Comparison of ENCODE assay signal across 7 mouse cellular contexts in the genomic region with DNA sequence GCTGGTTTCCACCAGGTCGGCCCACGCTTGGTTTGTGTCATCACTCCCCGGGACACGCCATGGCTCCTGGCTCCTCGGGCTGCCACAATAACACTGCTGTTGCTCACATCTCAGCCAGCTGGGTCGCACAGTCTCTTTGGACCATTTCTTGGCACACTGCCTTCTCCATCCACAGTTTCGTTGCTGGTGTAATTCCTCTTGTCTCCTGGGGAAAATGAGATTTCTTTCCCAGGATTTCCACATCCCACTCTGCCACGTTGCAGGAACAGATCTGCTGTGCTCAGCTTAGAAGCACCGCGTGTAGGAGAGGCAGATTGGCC. TPM values are rescaled to one million over a fixed set of nuclear protein-coding genes. Genes with fewer than 3 reads are reported as not detected.
DNase-seq lines count a peak whose midpoint lies in the region; ATAC-seq lines count a peak whose summit lies in the region.

No protein-coding gene starts in this region.

- no peaks in the 10 kb centered on the region for H3K36me3 ChIP-seq in hindbrain, embryonic 15.5 days
- no peaks in the 10 kb centered on the region for H3K36me3 ChIP-seq in midbrain, embryonic 13.5 days
- no peaks in the 10 kb centered on the region for H3K36me3 ChIP-seq in stomach, embryonic 16.5 days (ENCODE audit: control insufficient read depth, insufficient read depth, low read length)

- peak overlapping the region; percentile 99 for H3K27ac ChIP-seq in hindbrain, embryonic 15.5 days (replicated peaks)
- peak overlapping the region; percentile 100 for H3K27ac ChIP-seq in midbrain, embryonic 13.5 days
- peak overlapping the region; percentile 99 for H3K27ac ChIP-seq in stomach, embryonic 16.5 days (ENCODE audit: low read length)

- peak; percentile 83 for DNase-seq in adrenal gland, adult 2 months
- peak; percentile 86 for DNase-seq in cerebellum, adult 9-11 months
- DNase-seq in gastrocnemius, adult 8-10 months (ENCODE audit: low spot score in 2 of 2), result peak; percentile 69 to 77
- peak; percentile 85 for DNase-seq in left cerebral cortex, postnatal 4 days

- no peaks in the 10 kb centered on the region for H3K9me3 ChIP-seq in hindbrain, embryonic 15.5 days
- H3K9me3 ChIP-seq in midbrain, embryonic 13.5 days, result no peaks in the 10 kb centered on the region
- H3K9me3 ChIP-seq in stomach, embryonic 16.5 days (replicated peaks; ENCODE audit: control insufficient read depth, low read length), result no peaks in the 10 kb centered on the region

- peaks cover 21% of the 10 kb centered on the region for H3K4me1 ChIP-seq in hindbrain, embryonic 15.5 days (replicated peaks)
- peaks cover 19% of the 10 kb centered on the region for H3K4me1 ChIP-seq in midbrain, embryonic 13.5 days (replicated peaks)
- peaks cover 17% of the 10 kb centered on the region for H3K4me1 ChIP-seq in stomach, embryonic 16.5 days (ENCODE audit: control insufficient read depth, insufficient read depth, low read length)

- no peaks in the 10 kb centered on the region for H3K27me3 ChIP-seq in hindbrain, embryonic 15.5 days
- H3K27me3 ChIP-seq in midbrain, embryonic 13.5 days, result no peaks in the 10 kb centered on the region
- H3K27me3 ChIP-seq in stomach, embryonic 16.5 days (ENCODE audit: control insufficient read depth, insufficient read depth, low read length), result no peaks in the 10 kb centered on the region

- intact Hi-C loops in left cerebral cortex, postnatal 4 days (cut with DNase I), result loop anchor here (2.0 kb wide), 1 partner anchor 74 kb away; no protein-coding TSS in a partner anchor

- peak overlapping the region; percentile 96 for H3K4me2 ChIP-seq in hindbrain, embryonic 15.5 days
- H3K4me2 ChIP-seq in midbrain, embryonic 13.5 days (replicated peaks), result peak overlapping the region; percentile 92
- peak overlapping the region; percentile 78 for H3K4me2 ChIP-seq in stomach, embryonic 16.5 days (ENCODE audit: low read depth, low read length)

- 4% methylated on average over 10 of the region's 10 CpGs for WGBS in hindbrain, embryonic 15.5 days
- WGBS in midbrain, embryonic 13.5 days, result 16% methylated on average over 10 of the region's 10 CpGs
- 11% methylated on average over 10 of the region's 10 CpGs for WGBS in stomach, embryonic 16.5 days

- peak overlapping the region; percentile 62 for H3K9ac ChIP-seq in hindbrain, embryonic 15.5 days
- peak overlapping the region; percentile 100 for H3K9ac ChIP-seq in midbrain, embryonic 13.5 days (replicated peaks)
- H3K9ac ChIP-seq in stomach, embryonic 16.5 days (ENCODE audit: low read length), result peak overlapping the region; percentile 100

- peak overlapping the region; percentile 72 for H3K4me3 ChIP-seq in hindbrain, embryonic 15.5 days
- peak overlapping the region; percentile 99 for H3K4me3 ChIP-seq in midbrain, embryonic 13.5 days (replicated peaks)
- H3K4me3 ChIP-seq in stomach, embryonic 16.5 days (replicated peaks; ENCODE audit: low read length), result peak overlapping the region; percentile 98

- ATAC-seq in hindbrain, embryonic 15.5 days (ENCODE audit: low FRiP score, low read depth), result peak; percentile 16; the same call in 1 of the 2 replicates
- ATAC-seq in midbrain, embryonic 13.5 days, result 0 out of 2 replicates have a peak, but pooled peaks have one; percentile 2
- ATAC-seq in stomach, embryonic 16.5 days (ENCODE audit: insufficient read depth, low FRiP score), result no peak

RNA-seq across cellular contexts. Expression of gene Ubtf, which starts 1.1 kb away (rescaled TPM):
- total RNA-seq in adrenal gland, adult 2 months (2021), result 100 to 1,000 TPM in 1 of 2 experiments, 10 to 100 TPM in 1; 95.9 to 110 TPM
- 24.2 and 25.4 TPM in 2 replicates for polyA plus RNA-seq in adrenal gland, adult 2 months (2012; rRNA removed)
- 10 to 100 TPM; 31.5 to 41.6 (median 38.2) TPM for total RNA-seq in gastrocnemius, adult 8-10 months (2022)
- 77.7 and 85.0 TPM in 2 replicates for polyA plus RNA-seq in hindbrain, embryonic 15.5 days (2015; fragmentation: Nextera tagmentation; extraction: Ambion mirVana)
- total RNA-seq in left cerebral cortex, postnatal 4 days (2021), result 100 to 1,000 TPM; 113 to 115 TPM
- polyA plus RNA-seq in midbrain, embryonic 13.5 days (2015; fragmentation: Nextera tagmentation; extraction: Ambion mirVana), result 85.2 and 90.3 TPM in 2 replicates
- polyA plus RNA-seq in stomach, embryonic 16.5 days (2015; fragmentation: Nextera tagmentation; extraction: Ambion mirVana), result 70.5 and 71.4 TPM in 2 replicates

RNA-seq across cellular contexts. Expression of gene Atxn7l3, which starts 24.2 kb away (rescaled TPM):
- 10 to 100 TPM; 44.2 to 45.1 TPM for total RNA-seq in adrenal gland, adult 2 months (2021)
- polyA plus RNA-seq in adrenal gland, adult 2 months (2012; rRNA removed), result 43.2 and 46.5 TPM in 2 replicates
- total RNA-seq in gastrocnemius, adult 8-10 months (2022), result 10 to 100 TPM in 3 of 4 experiments, 1 to 10 TPM in 1; 9.3 to 14.5 (median 11.1) TPM
- 30.2 and 31.4 TPM in 2 replicates for polyA plus RNA-seq in hindbrain, embryonic 15.5 days (2015; fragmentation: Nextera tagmentation; extraction: Ambion mirVana)
- 100 to 1,000 TPM; 183 to 189 TPM for total RNA-seq in left cerebral cortex, postnatal 4 days (2021)
- 28.4 and 30.1 TPM in 2 replicates for polyA plus RNA-seq in midbrain, embryonic 13.5 days (2015; fragmentation: Nextera tagmentation; extraction: Ambion mirVana)
- 12.2 and 13.2 TPM in 2 replicates for polyA plus RNA-seq in stomach, embryonic 16.5 days (2015; fragmentation: Nextera tagmentation; extraction: Ambion mirVana)

RNA-seq across cellular contexts. Expression of gene Tmub2, which starts 35.9 kb away (rescaled TPM):
- total RNA-seq in adrenal gland, adult 2 months (2021), result 10 to 100 TPM; 57.2 to 59.4 TPM
- 55.8 and 58.9 TPM in 2 replicates for polyA plus RNA-seq in adrenal gland, adult 2 months (2012; rRNA removed)
- 10 to 100 TPM; 14.7 to 15.8 (median 15.0) TPM for total RNA-seq in gastrocnemius, adult 8-10 months (2022)
- polyA plus RNA-seq in hindbrain, embryonic 15.5 days (2015; fragmentation: Nextera tagmentation; extraction: Ambion mirVana), result 80.4 and 83.3 TPM in 2 replicates
- 10 to 100 TPM; 53.6 to 56.1 TPM for total RNA-seq in left cerebral cortex, postnatal 4 days (2021)
- polyA plus RNA-seq in midbrain, embryonic 13.5 days (2015; fragmentation: Nextera tagmentation; extraction: Ambion mirVana), result 79.0 and 83.4 TPM in 2 replicates
- 53.0 and 53.4 TPM in 2 replicates for polyA plus RNA-seq in stomach, embryonic 16.5 days (2015; fragmentation: Nextera tagmentation; extraction: Ambion mirVana)

RNA-seq across cellular contexts. Expression of gene Slc4a1, which starts 45.4 kb away (rescaled TPM):
- total RNA-seq in adrenal gland, adult 2 months (2021), result under 1 TPM; 0.35 to 0.49 TPM
- 0.02 TPM in 1 of 2 replicates, not detected in the other for polyA plus RNA-seq in adrenal gland, adult 2 months (2012; rRNA removed)
- 1 to 10 TPM in 1 of 4 experiments, not detected in 3; 1.0 TPM for total RNA-seq in gastrocnemius, adult 8-10 months (2022)
- polyA plus RNA-seq in hindbrain, embryonic 15.5 days (2015; fragmentation: Nextera tagmentation; extraction: Ambion mirVana), result 2.4 and 3.4 TPM in 2 replicates
- total RNA-seq in left cerebral cortex, postnatal 4 days (2021), result 1 to 10 TPM in 1 of 2 experiments, under 1 TPM in 1; 0.87 to 1.9 TPM
- polyA plus RNA-seq in midbrain, embryonic 13.5 days (2015; fragmentation: Nextera tagmentation; extraction: Ambion mirVana), result 4.3 and 4.8 TPM in 2 replicates
- 38.9 and 47.2 TPM in 2 replicates for polyA plus RNA-seq in stomach, embryonic 16.5 days (2015; fragmentation: Nextera tagmentation; extraction: Ambion mirVana)

RNA-seq across cellular contexts. Expression of gene Asb16, which starts 52.1 kb away (rescaled TPM):
- total RNA-seq in adrenal gland, adult 2 months (2021), result under 1 TPM; 0.12 to 0.45 TPM
- polyA plus RNA-seq in adrenal gland, adult 2 months (2012; rRNA removed), result 0.75 and 0.95 TPM in 2 replicates
- 10 to 100 TPM; 92.5 to 99.3 (median 93.6) TPM for total RNA-seq in gastrocnemius, adult 8-10 months (2022)
- polyA plus RNA-seq in hindbrain, embryonic 15.5 days (2015; fragmentation: Nextera tagmentation; extraction: Ambion mirVana), result 0.10 and 0.13 TPM in 2 replicates
- total RNA-seq in left cerebral cortex, postnatal 4 days (2021), result under 1 TPM; 0.91 to 0.98 TPM
- polyA plus RNA-seq in midbrain, embryonic 13.5 days (2015; fragmentation: Nextera tagmentation; extraction: Ambion mirVana), result not detected in 2 replicates
- polyA plus RNA-seq in stomach, embryonic 16.5 days (2015; fragmentation: Nextera tagmentation; extraction: Ambion mirVana), result 0.12 TPM in 1 of 2 replicates, not detected in the other
